Mouse (Mus musculus) activated CD4-positive, CD25-positive, alpha-beta regulatory T cell, adult 4 months (primary cell): ENCODE data around the gene Prps1. TPM values are rescaled to one million over a fixed set of nuclear protein-coding genes. Genes with fewer than 3 reads are reported as not detected.
"Not testable (repeated sequence)": the region's sequence is repeated elsewhere in the genome, so short reads cannot be mapped to it uniquely, and the experiment has no call there.

Source experiments
- ATAC-seq: one replicate; pipeline ENCODE4 v1.8.0; 2017
- polyA plus RNA-seq, 2 experiments: library from polyadenylated mRNA; unstranded; fragments of 100-300 nt; shearing (Covaris generic); gene quantifications; one replicate each; pipeline ENCODE4 v1.2.1; 2017

Gene Prps1
- polyA plus RNA-seq, 2 experiments from 2014 or later = 44.7 to 47.8 TPM

DNA sequence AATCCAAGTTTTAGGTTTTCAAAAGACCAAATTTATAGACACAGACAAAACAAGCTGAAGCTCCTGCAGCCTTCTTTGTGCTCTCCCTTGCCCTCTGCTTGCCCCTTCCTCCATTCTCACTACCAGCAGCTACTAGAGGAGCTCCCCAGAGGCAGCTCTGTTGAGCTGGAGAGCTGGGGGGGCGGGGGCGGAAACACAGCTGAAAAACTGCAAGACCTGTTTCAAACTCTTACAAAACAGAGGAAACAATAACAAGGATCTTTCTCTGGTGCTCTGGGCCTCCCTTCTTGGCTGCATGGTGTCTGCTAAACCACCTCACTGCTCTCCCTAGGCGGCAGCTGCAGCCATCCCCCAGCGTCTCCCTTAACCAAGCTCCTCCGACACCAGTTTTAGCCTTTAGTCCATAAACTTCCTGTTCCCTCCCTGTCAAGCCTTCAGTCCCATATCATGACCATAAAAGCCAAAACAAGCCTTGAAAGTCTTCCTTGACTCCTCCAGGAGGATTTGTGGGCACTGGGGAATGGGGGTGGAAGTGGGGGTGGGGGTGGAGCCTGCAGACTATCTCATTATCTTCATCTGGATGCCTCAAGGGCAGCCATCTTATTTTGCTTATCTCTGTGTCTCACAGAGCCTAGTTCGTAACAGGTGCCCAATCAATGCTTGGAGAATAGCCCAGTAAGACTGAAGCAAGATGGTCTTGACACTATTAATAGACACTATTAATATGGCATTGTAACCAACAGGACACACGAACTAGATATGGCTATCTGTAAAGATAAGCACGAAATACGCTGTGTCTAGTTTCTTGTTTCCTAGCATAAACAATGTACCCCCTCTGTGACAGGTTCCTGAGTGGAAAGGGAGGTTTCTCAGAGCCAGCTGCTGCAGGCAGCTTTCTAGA, 45.2 kb downstream of the Prps1 start:
- no peak for ATAC-seq

DNA sequence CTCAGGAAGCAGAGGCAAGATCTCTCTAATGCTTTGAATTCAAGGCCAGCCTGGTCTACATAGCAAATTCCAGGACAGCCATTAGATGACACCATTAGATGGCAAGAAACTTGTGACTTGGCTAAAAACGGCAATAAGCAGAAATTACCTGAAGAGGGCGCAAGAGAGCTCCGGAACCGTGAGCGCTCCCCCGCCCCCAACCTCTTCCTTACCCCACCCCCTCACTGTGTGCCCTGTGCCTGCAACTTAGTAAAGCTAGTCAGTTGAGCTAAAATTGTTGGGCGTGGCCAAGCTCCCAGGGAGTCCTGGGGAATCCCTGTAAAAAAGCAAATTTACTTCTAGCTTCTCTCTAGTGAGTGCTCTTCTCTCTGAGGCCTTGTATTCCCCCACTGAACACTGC, 47.5 kb downstream of the Prps1 start:
- ATAC-seq = peak; percentile 46

DNA sequence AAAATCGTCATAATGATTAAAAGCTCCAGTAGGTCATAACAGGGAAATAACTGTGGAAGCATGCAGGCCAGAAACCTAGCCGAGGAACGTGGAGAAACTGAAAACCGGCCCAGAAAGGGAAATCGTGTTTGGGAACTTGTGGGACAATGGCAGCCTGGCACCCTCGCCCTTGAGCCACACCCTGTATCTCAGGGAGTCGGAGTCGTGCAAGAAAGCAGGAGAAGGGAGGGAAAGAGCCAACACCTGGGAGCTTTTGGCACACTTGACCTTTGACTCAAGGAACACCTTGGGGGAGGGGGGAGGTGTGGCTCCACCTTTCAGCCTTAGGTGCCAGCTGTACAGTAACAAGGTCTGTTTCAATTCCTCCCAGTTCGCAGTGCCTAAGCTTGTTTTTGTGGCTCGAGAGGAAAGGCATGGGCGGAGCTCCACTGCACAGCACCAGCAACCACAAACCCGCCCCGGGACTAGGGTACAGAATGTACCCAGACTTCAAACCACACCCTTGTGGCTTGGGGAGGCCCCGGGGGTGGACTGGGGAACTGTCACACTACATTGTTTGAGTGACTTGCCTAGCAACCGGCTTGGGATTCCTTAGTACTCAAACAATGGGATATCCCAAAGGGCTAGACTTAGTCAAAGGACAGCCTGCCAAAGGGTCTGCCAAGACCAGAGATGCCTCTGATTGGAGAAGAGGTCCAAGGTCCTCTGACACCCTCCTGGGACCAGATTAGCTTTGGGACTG, 49.3 kb downstream of the Prps1 start:
- peak; percentile 90 for ATAC-seq

DNA sequence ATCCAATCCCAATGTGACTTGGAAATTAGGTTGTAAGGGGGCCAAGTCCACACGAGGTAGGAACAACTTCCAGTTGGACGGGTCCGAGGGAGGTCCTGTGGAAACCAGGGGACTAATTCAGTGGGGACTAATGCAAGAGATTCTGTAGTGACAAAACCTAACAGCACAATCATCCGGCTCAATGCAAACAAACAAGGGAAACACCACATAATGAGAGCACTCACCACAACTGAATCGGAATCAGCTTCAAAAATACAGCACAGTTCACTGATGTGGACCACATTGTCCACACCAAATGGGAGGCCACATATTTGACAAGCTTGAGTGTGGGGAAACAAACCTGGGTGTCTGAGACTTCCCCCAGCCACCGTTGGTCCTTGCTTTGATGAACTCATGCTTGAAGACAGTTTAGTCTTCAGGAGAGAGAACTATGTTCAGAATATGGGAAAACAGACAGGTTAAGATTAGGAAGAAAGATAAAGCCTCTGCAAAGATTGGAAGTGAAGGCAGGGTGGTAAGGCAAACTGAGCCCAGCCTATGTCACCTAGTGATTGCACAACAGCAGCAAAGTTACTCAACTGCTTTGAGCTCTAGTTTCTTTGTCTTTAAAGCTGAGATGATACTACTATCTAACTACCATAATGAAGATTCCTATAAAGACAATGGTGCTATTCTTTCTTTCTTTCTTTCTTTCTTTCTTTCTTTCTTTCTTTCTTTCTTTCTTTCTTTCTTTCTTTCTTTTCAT, 50.2 kb downstream of the Prps1 start:
- ATAC-seq = peak; percentile 9

DNA sequence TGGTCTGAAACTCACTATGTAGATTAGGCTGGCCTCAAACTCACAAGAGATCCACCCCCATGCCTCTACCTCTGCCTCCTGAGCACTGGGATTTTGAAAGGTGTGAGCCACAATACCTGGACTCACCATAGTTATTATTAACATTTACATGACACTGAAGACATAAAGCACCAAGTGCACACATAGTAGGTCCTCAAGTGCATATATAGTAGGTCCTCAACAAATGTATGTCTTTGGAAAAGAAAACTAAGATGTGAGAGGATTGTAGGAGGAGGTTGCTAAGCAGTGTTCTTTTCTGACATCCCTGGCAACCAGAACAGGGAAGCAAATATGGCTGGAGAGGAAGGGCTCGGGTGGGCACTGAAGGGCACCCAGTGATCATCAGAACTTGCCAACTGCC, 51.0 kb downstream of the Prps1 start:
- no peak for ATAC-seq

DNA sequence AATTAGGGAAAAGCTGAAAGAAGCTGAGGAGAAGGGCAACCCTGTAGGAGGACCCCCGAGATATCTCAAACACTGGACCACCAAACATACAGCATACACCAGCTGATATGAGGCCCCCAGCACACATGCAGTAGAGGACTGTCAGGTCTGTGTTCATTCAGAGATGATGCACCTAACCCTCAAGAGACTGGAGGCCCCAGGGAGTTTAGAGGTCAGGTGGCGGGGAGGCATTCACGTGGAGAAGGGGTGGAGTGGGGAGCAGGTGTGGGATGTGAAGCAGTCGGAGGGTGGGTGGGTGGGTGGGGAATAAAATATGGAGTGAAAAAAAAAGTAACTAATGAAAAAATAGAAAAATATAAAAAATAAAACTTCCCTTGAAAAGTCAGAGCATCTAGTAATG, 52.4 kb downstream of the Prps1 start:
- not testable (repeated sequence) for ATAC-seq

DNA sequence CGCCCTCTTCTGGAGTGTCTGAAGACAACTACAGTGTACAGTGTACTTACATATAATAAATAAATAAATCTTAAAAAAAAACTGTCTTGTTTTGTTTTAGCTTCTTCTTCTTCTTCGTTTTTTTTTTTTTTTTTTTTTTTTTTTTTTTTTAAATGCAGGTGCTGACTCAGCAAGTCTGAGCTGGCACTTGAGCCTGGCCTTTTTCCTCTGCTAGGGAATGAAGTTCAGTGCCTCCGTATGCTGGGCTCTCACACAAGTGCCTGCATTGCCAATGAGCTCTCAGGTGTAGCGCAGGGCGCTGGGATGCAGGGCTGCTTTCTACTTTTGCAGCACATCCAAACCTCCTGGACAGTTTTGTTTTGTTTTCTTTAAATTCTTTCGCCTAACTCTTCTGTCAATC, 53.4 kb downstream of the Prps1 start:
- no peak for ATAC-seq

DNA sequence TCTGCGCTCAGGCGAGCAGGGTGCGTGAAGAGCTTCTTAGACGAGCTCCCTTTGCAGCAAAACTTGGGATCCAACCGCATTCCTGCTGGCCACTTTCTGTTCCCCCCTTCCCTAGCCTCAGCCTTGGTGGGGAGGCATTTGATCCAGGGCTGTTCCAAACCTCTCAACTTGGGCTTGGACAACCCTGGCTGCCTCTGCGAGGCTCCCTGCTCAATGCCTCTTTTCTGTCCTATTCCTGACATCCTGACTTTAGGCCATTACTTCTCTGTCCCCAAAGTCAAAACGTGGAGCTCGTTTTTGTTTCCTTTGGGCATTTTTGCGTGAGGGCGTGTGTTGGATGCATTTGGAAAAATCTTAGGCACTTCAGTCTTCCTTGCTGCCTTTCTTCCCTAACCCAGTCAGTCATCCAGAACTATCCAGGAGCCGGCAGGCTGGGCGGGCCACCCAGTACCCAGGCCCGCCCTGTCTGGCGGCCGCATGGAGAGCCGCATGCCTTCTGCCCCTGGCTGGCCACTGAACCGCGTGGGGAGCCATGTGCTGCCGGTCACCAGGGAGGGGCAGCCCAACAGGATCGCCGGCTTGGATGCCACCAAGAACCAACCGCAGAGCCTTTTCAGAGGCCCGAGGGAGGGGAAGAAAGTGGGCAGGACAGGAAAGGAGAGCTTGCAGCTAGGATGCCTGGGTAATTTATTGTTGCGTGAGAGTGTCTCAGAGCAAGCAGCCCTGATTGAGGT, 54.5 kb downstream of the Prps1 start:
- ATAC-seq = no peak

DNA sequence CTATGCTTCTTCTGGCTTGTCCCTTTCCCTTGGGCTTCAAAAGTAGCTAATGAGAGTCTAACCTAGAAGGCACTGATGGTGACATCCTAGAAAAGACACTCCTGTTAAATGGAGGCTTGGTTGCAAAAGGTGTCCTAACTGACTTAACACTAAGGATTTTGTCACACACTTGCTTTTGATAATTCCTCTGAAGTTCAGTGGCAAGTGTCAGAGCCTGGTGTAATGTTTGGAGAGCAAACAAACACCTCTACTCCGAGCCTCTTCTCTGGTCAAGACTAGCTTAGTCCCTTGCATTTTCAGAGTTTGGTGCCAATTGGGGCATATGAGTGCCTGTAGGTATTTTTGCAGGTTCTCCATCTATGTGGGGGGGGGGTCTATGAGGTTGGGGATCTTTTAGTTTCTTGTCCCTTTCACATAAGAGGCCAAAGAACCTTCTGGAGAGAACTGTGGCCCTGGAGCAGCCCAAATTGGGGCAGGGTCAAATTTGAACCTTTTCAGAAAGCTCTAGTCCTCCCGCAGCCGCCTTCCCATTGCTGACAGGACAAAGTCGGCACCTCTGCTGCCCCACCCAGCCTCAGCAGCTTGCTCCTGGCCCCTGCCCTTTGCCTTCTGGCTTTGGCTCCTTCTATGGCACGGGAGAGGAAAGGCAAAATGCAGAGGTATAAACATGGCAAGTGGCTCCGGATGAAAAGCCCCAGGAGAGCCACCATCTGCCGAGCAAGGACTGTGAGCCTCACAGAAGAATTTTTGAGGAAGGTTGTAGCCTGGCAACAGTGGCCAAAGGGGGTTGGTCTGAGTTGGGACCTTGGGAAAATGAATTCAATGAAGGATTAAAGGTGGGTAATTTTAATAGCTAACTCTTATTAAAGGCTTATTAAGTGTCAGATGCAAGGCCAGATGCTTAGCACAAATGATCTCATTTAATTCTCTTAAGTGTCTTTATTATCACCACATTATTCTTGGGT, 55.6 kb downstream of the Prps1 start:
- no peak for ATAC-seq

DNA sequence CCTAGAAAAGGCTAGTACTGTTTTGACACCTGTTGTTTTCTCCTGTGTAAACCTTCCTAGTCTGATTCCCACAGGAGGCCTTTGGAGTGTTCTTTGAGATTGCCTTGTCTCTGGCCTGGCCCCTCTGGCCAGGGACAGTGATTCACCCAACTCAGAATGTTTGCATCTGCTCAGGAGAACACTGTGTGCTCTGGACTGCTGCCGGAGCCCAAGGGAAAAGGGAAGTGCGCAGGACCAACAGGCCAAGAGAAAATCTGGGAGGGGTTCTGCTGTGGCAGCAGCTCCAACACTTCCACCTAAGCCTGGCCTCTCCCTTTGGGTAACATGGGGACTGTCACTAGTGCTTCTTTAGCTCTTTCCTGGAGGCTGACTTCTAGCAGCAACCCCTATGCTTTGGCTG, 57.0 kb downstream of the Prps1 start:
- no peak for ATAC-seq

DNA sequence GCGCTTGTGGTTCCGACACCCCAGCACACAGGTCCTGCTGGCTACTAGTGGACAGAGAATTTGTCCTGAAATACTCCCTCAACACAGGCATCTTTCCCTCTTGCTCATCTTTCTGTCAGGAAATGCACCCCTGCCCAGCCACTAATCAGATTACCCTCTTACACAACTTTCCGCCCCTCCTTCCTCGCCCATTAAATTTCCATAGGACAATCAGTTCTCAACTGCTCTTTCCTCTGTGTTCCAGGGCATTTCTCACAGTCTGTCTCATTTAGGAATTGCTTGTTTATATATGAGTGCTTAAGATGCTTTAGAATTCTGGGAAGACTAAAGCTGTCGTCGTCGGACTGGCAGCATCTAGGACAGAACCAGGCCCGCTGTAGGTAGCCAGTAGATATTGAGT, 61.9 kb downstream of the Prps1 start:
- ATAC-seq = no peak

DNA sequence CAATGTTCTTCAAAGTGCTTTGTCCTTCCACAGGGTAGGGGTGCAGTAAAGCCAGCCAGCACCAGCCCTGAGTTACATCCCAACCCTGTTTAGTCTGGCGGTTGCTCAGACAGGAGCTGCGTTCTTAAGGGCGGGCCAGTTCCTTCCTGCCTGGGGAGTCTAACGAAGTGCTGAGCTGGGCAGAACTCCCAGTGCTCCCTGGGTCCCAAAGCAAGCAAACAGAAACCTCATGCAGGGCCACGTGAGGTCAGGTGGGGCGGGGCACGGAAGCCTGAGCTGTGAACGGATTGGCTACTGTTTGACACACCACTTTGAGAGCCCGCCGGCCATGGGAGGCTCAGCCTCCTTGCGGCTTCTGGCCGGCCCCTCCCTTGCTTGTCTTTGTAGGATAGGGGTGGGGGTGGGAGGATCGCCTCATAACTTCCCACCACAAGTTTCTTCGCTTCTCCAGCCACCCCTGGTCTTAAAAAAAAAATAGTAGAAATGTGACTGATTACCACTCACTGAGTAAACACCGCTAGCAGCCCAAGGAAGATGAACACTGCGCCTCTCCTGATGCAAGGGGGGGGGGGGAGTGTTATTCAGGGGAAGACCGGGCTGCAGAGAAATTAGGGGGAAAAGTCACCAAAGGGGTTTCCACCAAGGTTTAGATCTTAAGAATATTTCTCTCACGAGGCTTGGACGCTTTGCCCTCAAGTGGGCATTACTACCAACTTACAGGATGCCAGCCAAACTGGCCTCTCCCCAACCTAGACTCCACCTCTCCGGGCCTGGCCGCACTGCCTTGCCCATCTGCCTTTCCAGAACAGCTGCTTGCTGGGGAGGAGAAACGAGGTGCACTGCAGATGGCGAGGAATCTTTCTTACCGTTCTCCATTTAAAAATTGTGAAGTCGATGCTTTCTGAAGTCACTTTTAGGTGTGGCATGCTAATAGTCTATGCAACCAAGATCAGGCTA, 64.0 kb downstream of the Prps1 start:
- peak; percentile 97 for ATAC-seq

DNA sequence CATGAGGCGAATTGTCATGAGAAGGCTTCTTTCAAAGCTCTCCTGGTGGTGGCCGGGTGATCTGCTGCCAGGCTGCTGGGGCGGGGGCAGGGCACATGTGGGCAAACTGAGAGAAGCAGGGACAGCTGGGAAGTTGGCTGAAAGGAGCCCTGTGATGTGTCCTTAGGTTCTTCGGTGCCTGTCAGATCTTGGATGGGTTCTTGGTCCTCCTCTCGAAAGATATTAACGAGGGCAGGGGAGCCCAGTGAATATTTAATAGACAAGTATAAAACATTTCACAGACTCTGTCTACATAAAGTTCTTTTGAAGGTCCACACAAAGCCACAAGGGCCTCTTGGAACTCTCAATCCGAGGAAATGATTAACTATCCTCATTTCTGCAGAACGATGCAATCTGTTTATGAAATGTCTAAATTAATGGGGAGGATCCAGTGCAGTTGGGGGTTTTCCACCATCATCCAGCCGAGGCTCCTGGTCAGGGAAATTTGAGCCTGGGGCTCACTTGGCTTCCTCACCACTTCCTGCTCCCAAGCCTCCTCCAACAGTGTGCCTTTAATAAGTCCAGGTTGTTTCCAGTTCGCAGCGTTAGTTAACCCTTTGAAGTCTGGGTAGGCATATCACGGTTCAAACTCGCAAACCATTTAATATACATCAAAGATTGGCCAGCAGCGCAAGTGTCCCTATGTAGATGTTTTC, 65.8 kb downstream of the Prps1 start:
- ATAC-seq = no peak

DNA sequence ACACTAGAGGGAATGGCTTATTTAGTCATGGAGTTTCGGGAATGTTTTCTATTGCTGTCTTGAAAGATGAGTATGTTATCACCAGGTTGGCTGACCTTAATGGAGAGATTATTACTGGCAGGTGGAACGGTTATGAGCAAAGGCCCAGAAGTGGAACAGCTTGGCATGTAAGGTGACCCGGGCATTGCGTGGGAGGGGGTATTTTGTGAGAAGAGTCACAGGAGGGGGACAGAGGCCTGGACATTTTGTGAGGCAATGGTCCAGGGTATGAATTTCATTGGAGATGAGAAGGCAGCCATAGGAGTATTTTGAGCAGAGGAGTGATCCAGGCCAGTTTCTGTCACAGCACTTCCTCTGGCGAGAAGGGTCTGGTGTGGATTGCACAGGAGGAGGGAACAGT, 67.8 kb downstream of the Prps1 start:
- ATAC-seq = no peak

Other genes with a start within 250 kb of the Prps1 start
- not detected for gene Frmpd3, start 114.3 kb upstream of the Prps1 start, polyA plus RNA-seq
- gene Tsc22d3, start 144.0 kb downstream of the Prps1 start, polyA plus RNA-seq = 100 to 1,000 TPM; 236 to 480 TPM
- gene Mid2, start 208.0 kb downstream of the Prps1 start, polyA plus RNA-seq = under 1 TPM; 0.38 to 0.45 TPM